Mouse (Mus musculus) liver, postnatal 0 days (tissue): ENCODE results near the gene Chpf.

Source experiments
- CTCF ChIP-seq: sonication (generic); IDR thresholded peaks from 2 replicates; pipeline ENCODE4 v1.5.1; 2016; ENCODE audit warnings: antibody characterized with exemption, low read depth
- EP300 ChIP-seq: IDR thresholded peaks from 2 replicates; pipeline ENCODE4 v1.6.1; 2016; ENCODE audit warnings: antibody characterized with exemption, low read depth, mild to moderate bottlenecking

DNA sequence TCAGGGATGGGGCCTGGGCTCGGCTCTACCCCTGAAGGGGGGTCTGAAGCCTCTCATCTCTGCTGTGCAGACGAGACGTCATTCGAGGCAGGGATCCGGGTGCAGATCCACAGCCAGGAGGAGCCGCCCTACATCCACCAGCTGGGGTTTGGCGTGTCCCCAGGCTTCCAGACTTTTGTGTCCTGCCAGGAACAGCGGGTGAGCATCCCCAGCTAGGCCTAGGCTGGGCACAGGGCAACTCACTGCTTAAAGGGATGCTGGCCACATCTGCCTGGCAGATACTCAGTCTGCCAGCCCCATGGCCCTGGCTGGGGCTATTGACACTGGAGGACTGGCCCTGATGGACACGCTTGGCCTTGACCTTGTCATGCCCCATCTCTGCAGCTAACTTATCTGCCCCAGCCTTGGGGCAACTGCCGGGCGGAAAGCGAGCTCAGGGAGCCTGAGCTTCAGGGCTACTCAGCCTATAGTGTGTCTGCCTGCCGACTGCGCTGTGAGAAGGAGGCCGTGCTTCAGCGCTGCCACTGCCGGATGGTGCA, 9.8 kb downstream of the Chpf start:
- no peak for TF ChIP-seq CTCF
- TF ChIP-seq EP300: no peak
